Mouse (Mus musculus) MEL (cell line): Measurements from ENCODE around the gene Alg9. TPM values are rescaled to one million over a fixed set of nuclear protein-coding genes. Genes with fewer than 3 reads are reported as not detected.

Source experiments
- DNase-seq: peaks from one replicate; pipeline ENCODE4 v3.0.0; 2011; ENCODE audit warnings: low read depth, low spot score
- H3K27ac ChIP-seq: 2 replicates; pipeline ENCODE4 v1.5.1; 2012; ENCODE audit warnings: low read depth, mild to moderate bottlenecking, control low read depth, low read length, moderate library complexity; ENCODE audit not compliant: control insufficient read depth
- H3K27me3 ChIP-seq, 2 experiments: fragments of 150-350 bp in 1 of 2; sonication (generic) in 1 of 2; 2 replicates each; pipeline ENCODE4 v1.6.1; 2012; ENCODE audit warnings: low read length in 2 of 2, mild to moderate bottlenecking in 2 of 2, improper control_type of control experiment in 1 of 2, moderate library complexity in 1 of 2; ENCODE audit not compliant: insufficient read depth in 2 of 2, control insufficient read depth in 1 of 2
- H3K36me3 ChIP-seq, 2 experiments: 2 replicates each; pipeline ENCODE4 v1.6.1; 2012 to 2014; ENCODE audit warnings: low read length in 2 of 2, improper control_type of control experiment in 1 of 2, inconsistent platforms in 1 of 2, mild to moderate bottlenecking in 1 of 2; ENCODE audit not compliant: insufficient read depth in 2 of 2, control insufficient read depth in 1 of 2
- H3K4me1 ChIP-seq, 2 experiments: fragments of 150-350 bp in 1 of 2; sonication (generic) in 1 of 2; 2 replicates each; pipeline ENCODE4 v1.6.1; 2012; ENCODE audit warnings: low read length in 2 of 2, improper control_type of control experiment in 1 of 2, mild to moderate bottlenecking in 1 of 2; ENCODE audit not compliant: insufficient read depth in 2 of 2, control insufficient read depth in 1 of 2
- H3K4me3 ChIP-seq, 2 experiments: fragments of 150-350 bp in 1 of 2; sonication (generic) in 1 of 2; 2 replicates each; pipeline ENCODE4 v1.5.1; 2012; ENCODE audit warnings: low read depth in 2 of 2, low read length in 2 of 2, mild to moderate bottlenecking in 2 of 2, moderate library complexity in 2 of 2, control low read depth in 1 of 2, improper control_type of control experiment in 1 of 2; ENCODE audit not compliant: control insufficient read depth in 1 of 2, insufficient read depth in 1 of 2
- H3K79me2 ChIP-seq: 2 replicates; pipeline ENCODE4 v1.6.1; 2012; ENCODE audit warnings: mild to moderate bottlenecking, low read length, moderate library complexity; ENCODE audit not compliant: control insufficient read depth, poor library complexity, insufficient read depth
- H3K9ac ChIP-seq: 2 replicates; pipeline ENCODE4 v1.6.1; 2012; ENCODE audit warnings: low read depth, mild to moderate bottlenecking, control low read depth, low read length, moderate library complexity; ENCODE audit not compliant: control insufficient read depth, poor library complexity, severe bottlenecking
- H3K9me3 ChIP-seq: fragments of 150-350 bp; sonication (generic); replicated peaks from 2 replicates; pipeline ENCODE4 v1.6.1; 2012; ENCODE audit warnings: mild to moderate bottlenecking, low read length, improper control_type of control experiment, moderate library complexity; ENCODE audit not compliant: insufficient read depth
- BHLHE40 ChIP-seq: IDR thresholded peaks from 2 replicates; pipeline ENCODE4 v1.6.1; 2012; ENCODE audit warnings: low read depth, mild to moderate bottlenecking, inconsistent platforms, low read length, improper control_type of control experiment, borderline replicate concordance
- CHD1 ChIP-seq: IDR thresholded peaks from 2 replicates; pipeline ENCODE4 v1.6.1; 2012; ENCODE audit warnings: low read depth, mild to moderate bottlenecking, inconsistent platforms, low read length, improper control_type of control experiment
- CHD2 ChIP-seq: IDR thresholded peaks from 2 replicates; pipeline ENCODE4 v1.6.1; 2011; ENCODE audit warnings: low read length, improper control_type of control experiment
- CTCF ChIP-seq, 3 experiments: IDR thresholded peaks in 2 of 3; conservative IDR thresholded peaks in 1 of 3; 2 replicates each; pipeline ENCODE4 v1.5.1; 2011 to 2012; ENCODE audit warnings: low read length in 3 of 3, low read depth in 2 of 3, mild to moderate bottlenecking in 2 of 3, improper control_type of control experiment in 1 of 3, inconsistent platforms in 1 of 3, mixed read lengths in 1 of 3, moderate library complexity in 1 of 3; ENCODE audit not compliant: control insufficient read depth in 1 of 3, insufficient read depth in 1 of 3, poor library complexity in 1 of 3, severe bottlenecking in 1 of 3
- EP300 ChIP-seq, 2 experiments: IDR thresholded peaks; 2 replicates each; pipeline ENCODE4 v1.6.1; 2011; ENCODE audit warnings: improper control_type of control experiment in 2 of 2, low read length in 2 of 2, low read depth in 1 of 2, mild to moderate bottlenecking in 1 of 2
- ETS1 ChIP-seq: IDR thresholded peaks from 2 replicates; pipeline ENCODE4 v1.6.1; 2012; ENCODE audit warnings: low read depth, mild to moderate bottlenecking, inconsistent platforms, low read length, improper control_type of control experiment, moderate library complexity
- GABPA ChIP-seq: IDR thresholded peaks from 2 replicates; pipeline ENCODE4 v1.6.1; 2012; ENCODE audit warnings: low read depth, mild to moderate bottlenecking, inconsistent platforms, low read length, improper control_type of control experiment, moderate library complexity
- HCFC1 ChIP-seq: IDR thresholded peaks from 2 replicates; pipeline ENCODE4 v1.6.1; 2012; ENCODE audit warnings: low read depth, mild to moderate bottlenecking, inconsistent platforms, low read length, improper control_type of control experiment, moderate library complexity
- KAT2A ChIP-seq: conservative IDR thresholded peaks from 2 replicates; pipeline ENCODE4 v1.6.1; 2012; ENCODE audit warnings: low read depth, low read length, improper control_type of control experiment, inconsistent platforms
- MAZ ChIP-seq: IDR thresholded peaks from 2 replicates; pipeline ENCODE4 v1.6.1; 2012; ENCODE audit warnings: low read depth, mild to moderate bottlenecking, inconsistent platforms, low read length, improper control_type of control experiment
- MEF2A ChIP-seq: IDR thresholded peaks from 2 replicates; pipeline ENCODE4 v1.6.1; 2014; ENCODE audit warnings: low read depth, mild to moderate bottlenecking, inconsistent platforms, low read length, improper control_type of control experiment; ENCODE audit not compliant: poor library complexity, insufficient replicate concordance, severe bottlenecking; ENCODE audit errors: extremely low read depth
- MXI1 ChIP-seq: IDR thresholded peaks from 2 replicates; pipeline ENCODE4 v1.6.1; 2011; ENCODE audit warnings: mild to moderate bottlenecking, low read depth, low read length, improper control_type of control experiment
- MYC ChIP-seq: IDR thresholded peaks from 2 replicates; pipeline ENCODE4 v1.6.1; 2011; ENCODE audit warnings: low read depth, mild to moderate bottlenecking, low read length, improper control_type of control experiment, moderate library complexity
- POLR2A ChIP-seq, 2 experiments: IDR thresholded peaks; 2 replicates each; pipeline ENCODE4 v1.6.1; 2011 to 2012; ENCODE audit warnings: low read length in 2 of 2, mild to moderate bottlenecking in 2 of 2, control low read depth in 1 of 2, improper control_type of control experiment in 1 of 2, low read depth in 1 of 2, moderate library complexity in 1 of 2; ENCODE audit not compliant: control insufficient read depth in 1 of 2, insufficient read depth in 1 of 2, poor library complexity in 1 of 2
- POLR2AphosphoS2 ChIP-seq: IDR thresholded peaks from 2 replicates; pipeline ENCODE4 v1.6.1; 2011; ENCODE audit warnings: low read length, improper control_type of control experiment
- POLR2AphosphoS5 ChIP-seq: IDR thresholded peaks from 2 replicates; pipeline ENCODE4 v1.6.1; 2012; ENCODE audit warnings: low read depth, borderline replicate concordance, mild to moderate bottlenecking, inconsistent platforms, low read length, moderate library complexity, mixed read lengths
- RAD21 ChIP-seq: IDR thresholded peaks from 2 replicates; pipeline ENCODE4 v1.6.1; 2011; ENCODE audit warnings: mild to moderate bottlenecking, low read depth, low read length, improper control_type of control experiment
- SIN3A ChIP-seq: IDR thresholded peaks from 2 replicates; pipeline ENCODE4 v1.6.1; 2012; ENCODE audit warnings: low read length, improper control_type of control experiment, inconsistent platforms
- SMC3 ChIP-seq: IDR thresholded peaks from 2 replicates; pipeline ENCODE4 v1.6.1; 2011; ENCODE audit warnings: low read depth, low read length, improper control_type of control experiment
- TCF12 ChIP-seq: IDR thresholded peaks from 2 replicates; pipeline ENCODE4 v1.6.1; 2014; ENCODE audit warnings: low read depth, mild to moderate bottlenecking, inconsistent platforms, low read length, improper control_type of control experiment, moderate library complexity
- USF1 ChIP-seq: IDR thresholded peaks from 2 replicates; pipeline ENCODE4 v1.6.1; 2014; ENCODE audit warnings: low read depth, mild to moderate bottlenecking, inconsistent platforms, low read length, improper control_type of control experiment, moderate library complexity
- USF2 ChIP-seq, 2 experiments: IDR thresholded peaks; 2 replicates each; pipeline ENCODE4 v1.6.1; 2011 to 2012; ENCODE audit warnings: improper control_type of control experiment in 2 of 2, low read length in 2 of 2, borderline replicate concordance in 1 of 2, inconsistent platforms in 1 of 2, low read depth in 1 of 2, mild to moderate bottlenecking in 1 of 2; ENCODE audit not compliant: insufficient read depth in 1 of 2
- ZC3H11A ChIP-seq: IDR thresholded peaks from 2 replicates; pipeline ENCODE4 v1.6.1; 2012; ENCODE audit warnings: low read depth, mild to moderate bottlenecking, inconsistent platforms, low read length, improper control_type of control experiment
- ZNF384 ChIP-seq: IDR thresholded peaks from 2 replicates; pipeline ENCODE4 v1.6.1; 2012; ENCODE audit warnings: low read depth, mild to moderate bottlenecking, inconsistent platforms, low read length, improper control_type of control experiment
- polyA plus RNA-seq, 2 experiments: library from polyadenylated mRNA; stranded (reverse) in 1 of 2; unstranded in 1 of 2; fragments of >175 nt in 1 of 2; fragments of >200 nt in 1 of 2; gene quantifications; 2 replicates each; pipeline versions ENCODE4 v1.2.1 to v1.2.4; 2012; ENCODE audit warnings: low replicate concordance in 2 of 2, low read depth in 1 of 2; ENCODE audit not compliant: insufficient read length in 2 of 2, insufficient read depth in 1 of 2, missing spikeins in 1 of 2
- total RNA-seq: library from RNA; depleted of rRNA; stranded (reverse); fragments of 300-350 nt; gene quantifications from 2 replicates; pipeline ENCODE4 v1.2.3, GENCODE M21; 2012

Gene Alg9
- total and polyA plus RNA-seq, 3 experiments, result 23.3 to 46.7 TPM; not detected in 1

GRCm38 (mm10) chr9:50753947-50754346, 20.9 kb upstream of the Alg9 start:
- H3K4me1 ChIP-seq, result no peaks in the 10 kb centered on the region
- no peak for TF ChIP-seq TCF12
- no peak for TF ChIP-seq KAT2A
- no peak for TF ChIP-seq SIN3A
- TF ChIP-seq POLR2AphosphoS2, result no peak
- no peak for TF ChIP-seq BHLHE40
- no peak for TF ChIP-seq CHD2
- no peak for TF ChIP-seq MAZ
- no peak for TF ChIP-seq CHD1
- no peak for TF ChIP-seq USF1
- TF ChIP-seq ZC3H11A, result no peak
- TF ChIP-seq MXI1, result no peak
- TF ChIP-seq RAD21, result no peak
- no peak for TF ChIP-seq MEF2A
- no peak for TF ChIP-seq ZNF384
- TF ChIP-seq USF2 (IDR thresholded peaks at IDR 0.05; ENCODE audit: borderline replicate concordance in 1 of 2, insufficient read depth in 1 of 2, low read depth in 1 of 2, low read length in 2 of 2), result no peak
- TF ChIP-seq HCFC1, result no peak
- no peak for TF ChIP-seq SMC3
- TF ChIP-seq CTCF (IDR thresholded peaks at IDR 0.05 in 2 of 3, conservative IDR thresholded peaks at IDR 0.05 in 1 of 3; ENCODE audit: control insufficient read depth in 1 of 3, insufficient read depth in 1 of 3, low read depth in 2 of 3, low read length in 3 of 3, poor library complexity in 1 of 3, severe bottlenecking in 1 of 3), result no peak
- TF ChIP-seq EP300 (IDR thresholded peaks at IDR 0.05; ENCODE audit: low read depth in 1 of 2, low read length in 2 of 2), result no peak
- TF ChIP-seq MYC, result no peak
- H3K36me3 ChIP-seq, result no peaks in the 10 kb centered on the region
- H3K4me3 ChIP-seq, result no peak overlapping the region
- peaks cover 3 to 7% of the 10 kb centered on the region in 2 experiments for H3K27me3 ChIP-seq
- H3K79me2 ChIP-seq, result no peaks in the 10 kb centered on the region
- no peak overlapping the region for H3K27ac ChIP-seq
- no peak overlapping the region for H3K9ac ChIP-seq
- no peaks in the 10 kb centered on the region for H3K9me3 ChIP-seq
- no peak for DNase-seq

GRCm38 (mm10) chr9:50756711-50757110, 18.1 kb upstream of the Alg9 start:
- no peak overlapping the region for H3K27ac ChIP-seq
- no peaks in the 10 kb centered on the region for H3K36me3 ChIP-seq
- H3K79me2 ChIP-seq, result no peaks in the 10 kb centered on the region
- TF ChIP-seq GABPA (no peak), ETS1 (no peak), POLR2AphosphoS5 (no peak), MYC (no peak), POLR2A (IDR thresholded peaks at IDR 0.05; ENCODE audit: control insufficient read depth in 1 of 2, insufficient read depth in 1 of 2, low read depth in 1 of 2, low read length in 2 of 2, poor library complexity in 1 of 2) (no peak), RAD21 (no peak), KAT2A (no peak)
- H3K4me1 ChIP-seq, result no peaks in the 10 kb centered on the region
- H3K9ac ChIP-seq, result no peak overlapping the region
- H3K9me3 ChIP-seq, result no peaks in the 10 kb centered on the region
- H3K27me3 ChIP-seq, result peaks cover 3 to 5% of the 10 kb centered on the region in 2 experiments
- no peak overlapping the region for H3K4me3 ChIP-seq
- DNase-seq, result no peak
